Mouse (Mus musculus) liver, postnatal 0 days (tissue): Measurements from ENCODE around the gene Pakap.

Experiments
- CTCF ChIP-seq: sonication (generic); IDR thresholded peaks from 2 replicates; pipeline ENCODE4 v1.5.1; 2016; ENCODE audit warnings: antibody characterized with exemption, low read depth
- EP300 ChIP-seq: IDR thresholded peaks from 2 replicates; pipeline ENCODE4 v1.6.1; 2016; ENCODE audit warnings: antibody characterized with exemption, low read depth, mild to moderate bottlenecking

DNA sequence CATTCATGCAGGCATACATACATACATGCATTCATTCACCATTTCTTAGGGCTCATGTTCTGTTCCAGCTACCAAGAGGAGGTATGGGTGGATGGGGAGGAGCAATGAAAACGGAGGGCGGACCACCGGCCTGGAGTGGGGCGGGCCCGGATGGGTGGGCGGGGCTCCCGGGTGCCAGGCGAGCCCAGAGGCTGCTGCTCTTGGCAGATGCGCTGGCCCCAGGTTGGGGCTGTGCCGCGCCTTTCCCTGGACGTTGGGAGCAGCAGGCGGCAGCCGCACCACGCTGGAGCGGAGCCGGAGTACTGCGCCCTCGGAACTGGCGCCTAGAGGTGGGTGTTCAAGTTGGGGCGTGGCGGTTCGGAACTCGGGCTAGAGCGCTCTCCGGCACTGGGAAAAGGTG, 214.0 kb downstream of the Pakap start:
- TF ChIP-seq CTCF (peak; percentile 36), EP300 (no peak)
